Mouse (Mus musculus) adrenal gland, postnatal 25 days (tissue): Measurements from ENCODE around the gene Foxa3. TPM values are rescaled to one million over a fixed set of nuclear protein-coding genes. Genes with fewer than 3 reads are reported as not detected.

Experiments
- DNase-seq: peaks from one replicate; pipeline ENCODE4 v3.0.0; 2021; ENCODE audit warnings: mixed read lengths
- total RNA-seq: library from RNA; stranded (reverse); gene quantifications from 2 replicates; pipeline ENCODE4 v1.2.3, GENCODE M21; 2021

Foxa3 gene
- total RNA-seq, 1 experiment from 2014 or later, result not detected

DNA sequence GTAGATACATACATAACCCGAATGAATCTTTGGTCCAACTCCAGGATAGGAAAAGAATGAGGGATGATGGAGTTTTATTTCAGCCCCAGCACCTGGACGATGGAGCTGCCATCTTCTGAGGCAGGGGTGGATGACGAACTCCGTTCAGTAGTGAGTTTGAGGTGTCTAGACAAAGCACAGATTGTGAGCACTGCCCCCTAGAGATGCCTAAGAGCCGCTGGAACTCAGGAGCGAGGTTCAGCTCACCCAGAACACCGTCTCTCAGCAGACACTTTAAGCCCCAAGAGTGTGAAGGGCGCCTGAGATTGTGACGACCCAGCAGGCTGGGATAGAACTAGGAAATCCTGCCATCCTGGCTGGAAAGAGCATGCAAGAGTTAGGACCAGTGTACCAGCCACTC, 24.5 kb downstream of the Foxa3 start:
- DNase-seq, result no peak

GRCm38 (mm10) chr7:18993036-18993435, 30.3 kb downstream of the Foxa3 start:
- no peak for DNase-seq

DNA sequence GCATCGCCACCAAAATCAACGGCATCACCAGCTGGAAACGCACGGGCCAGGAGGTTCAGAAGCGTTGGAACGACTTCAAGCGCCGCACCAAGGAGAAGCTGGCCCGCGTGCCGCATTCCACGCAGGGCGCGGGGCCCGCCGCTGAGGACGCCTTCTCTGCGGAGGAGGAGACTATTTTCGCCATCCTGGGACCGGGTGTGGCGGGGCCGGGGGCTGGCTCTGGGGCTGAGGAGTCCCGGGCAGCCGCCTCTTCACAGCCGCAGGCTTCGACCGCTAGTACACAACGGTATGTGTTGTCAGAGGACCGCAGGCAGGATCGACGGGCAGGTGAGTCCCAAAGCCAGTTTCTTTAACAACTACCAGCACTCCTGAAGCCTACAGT, 31.1 kb downstream of the Foxa3 start:
- peak; percentile 45 for DNase-seq

- no peak for DNase-seq
These were observed 31.6 kb downstream of the Foxa3 start for GRCm38 (mm10) chr7:18991660-18992293.

- DNase-seq, result peak; percentile 100
These were observed 32.6 kb downstream of the Foxa3 start, which contains the start of gene Mypop for GRCm38 (mm10) chr7:18990601-18991295. Mypop (plus strand) TSS chr7:18991245.

DNA sequence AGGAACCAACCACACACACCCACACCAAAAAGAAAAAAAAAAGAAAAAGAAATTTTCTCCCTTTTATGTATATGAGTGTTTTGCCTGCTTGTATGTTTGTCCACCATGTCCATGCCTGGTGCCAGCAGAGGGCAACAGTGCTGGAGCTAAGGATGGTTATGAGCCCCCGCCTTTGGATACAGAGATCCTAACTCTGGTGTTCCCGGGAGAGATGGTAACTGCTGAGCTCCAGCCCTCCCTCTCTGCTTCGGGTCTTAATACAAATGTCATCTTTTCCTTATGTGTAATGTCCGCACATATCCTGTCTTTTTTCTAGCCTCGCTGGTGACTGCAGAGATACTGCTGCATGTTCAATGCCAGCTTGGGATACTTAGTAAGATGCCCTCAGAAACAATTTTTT, 33.3 kb downstream of the Foxa3 start:
- DNase-seq, result no peak

DNA sequence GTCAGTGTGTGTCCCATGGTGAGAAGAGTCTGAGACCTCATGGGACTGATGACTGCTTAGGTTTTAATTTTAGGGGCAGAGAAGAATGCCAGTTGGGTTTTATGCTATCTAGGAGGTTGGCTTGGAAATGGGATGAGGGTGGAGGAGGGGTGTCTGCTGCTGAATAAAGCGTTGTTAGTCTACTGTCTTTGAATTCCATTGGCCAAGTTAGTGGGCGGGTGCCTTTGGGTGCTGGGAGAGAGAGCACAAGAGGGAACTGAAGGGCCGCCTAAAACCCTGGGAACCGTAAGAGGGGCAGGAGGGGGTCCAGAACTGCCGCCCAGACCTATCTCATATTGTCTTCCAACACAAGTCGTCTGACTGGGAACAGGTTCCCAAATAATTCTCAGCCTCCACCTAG, 34.6 kb downstream of the Foxa3 start:
- DNase-seq, result no peak

- DNase-seq, result no peak
These were observed 35.6 kb downstream of the Foxa3 start for GRCm38 (mm10) chr7:18987747-18988146.

GRCm38 (mm10) chr7:18987100-18987499, 36.2 kb downstream of the Foxa3 start, which contains the start of gene Nanos2:
Nanos2 (plus strand) TSS chr7:18987400.
- DNase-seq, result no peak

GRCm38 (mm10) chr7:18986503-18986902, 36.8 kb downstream of the Foxa3 start:
- peak; percentile 45 for DNase-seq

DNA sequence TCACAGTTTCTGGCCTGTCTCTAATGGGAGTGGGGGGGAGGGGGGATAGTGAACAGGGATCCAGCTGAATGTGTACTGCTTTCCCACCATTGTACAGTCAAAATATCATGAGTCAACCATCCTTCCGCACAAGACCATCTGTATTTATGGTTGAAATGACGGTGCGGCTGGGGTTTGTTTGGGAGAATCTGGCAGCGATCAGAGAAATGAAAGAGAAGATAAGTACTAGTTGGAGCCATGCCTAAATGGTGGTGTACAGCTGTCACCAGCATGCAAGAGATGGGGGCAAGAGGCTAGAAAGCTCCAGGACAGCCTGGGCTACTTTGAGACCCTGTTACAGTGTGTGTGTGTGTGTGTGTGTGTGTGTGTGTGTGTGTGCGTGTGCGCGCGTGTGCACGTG, 45.0 kb downstream of the Foxa3 start:
- DNase-seq, result no peak

DNA sequence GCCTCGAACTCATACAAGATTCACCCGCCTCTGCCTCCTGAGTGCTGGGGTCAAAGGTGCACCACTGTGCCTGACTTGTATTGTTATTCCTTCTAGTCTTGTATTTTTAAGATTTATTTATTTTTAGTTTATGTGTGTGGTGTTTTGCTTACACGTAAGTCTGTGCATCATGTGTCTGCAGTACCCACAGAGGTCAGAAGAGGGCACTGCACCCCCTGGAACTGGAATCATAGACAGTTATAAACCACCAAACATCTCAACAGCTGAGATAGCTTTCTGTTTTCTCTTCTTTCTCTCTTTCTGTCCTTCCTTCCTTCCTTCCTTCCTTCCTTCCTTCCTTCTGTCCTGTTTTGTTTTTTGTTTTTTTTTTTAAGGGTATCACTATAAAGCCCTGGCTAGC, 52.4 kb downstream of the Foxa3 start:
- no peak for DNase-seq

GRCm38 (mm10) chr7:18967603-18968002, 55.7 kb downstream of the Foxa3 start:
- DNase-seq, result no peak

DNA sequence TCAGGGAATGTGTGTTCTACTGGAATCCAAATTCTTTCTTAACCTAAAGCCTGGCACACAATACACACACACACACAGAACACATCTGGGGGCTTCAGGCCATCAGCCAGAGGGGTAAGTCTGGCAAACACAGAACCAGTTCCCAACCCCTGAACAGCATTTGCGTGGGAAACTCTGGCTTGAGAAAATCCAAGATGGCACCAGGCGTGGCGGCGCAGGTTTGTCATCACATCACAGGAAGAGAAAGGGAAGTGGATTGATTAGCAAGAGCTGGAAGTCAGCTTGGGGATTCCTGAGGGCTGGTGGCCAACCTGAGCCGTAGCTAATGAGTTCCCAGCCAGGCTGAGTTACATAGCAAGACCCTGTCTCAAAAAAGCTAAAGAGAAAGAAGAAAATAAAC, 58.0 kb downstream of the Foxa3 start:
- DNase-seq, result no peak

- DNase-seq, result no peak
These were observed 60.0 kb downstream of the Foxa3 start for GRCm38 (mm10) chr7:18963294-18963843.

Other genes with a start within 250 kb of the Foxa3 start
- not detected in 2 replicates for gene Psg19, start 225.0 kb downstream of the Foxa3 start, total RNA-seq
- not detected in 2 replicates for gene Psg17, start 201.9 kb downstream of the Foxa3 start, total RNA-seq
- 5.3 and 7.8 TPM in 2 replicates for gene Mill2, start 183.6 kb downstream of the Foxa3 start, total RNA-seq
- 1.9 and 2.0 TPM in 2 replicates for gene Pglyrp1, start 152.2 kb downstream of the Foxa3 start, total RNA-seq
- gene Ccdc61, start 113.1 kb downstream of the Foxa3 start, total RNA-seq, result 16.5 and 20.8 TPM in 2 replicates
- 4.9 and 6.2 TPM in 2 replicates for gene Nova2, start 97.7 kb downstream of the Foxa3 start, total RNA-seq
- gene Nanos2, start 36.1 kb downstream of the Foxa3 start, total RNA-seq, result not detected in 2 replicates
- 10.9 and 13.0 TPM in 2 replicates for gene Mypop, start 32.3 kb downstream of the Foxa3 start, total RNA-seq
- 45.8 and 48.3 TPM in 2 replicates for gene Irf2bp1, start 19.5 kb downstream of the Foxa3 start, total RNA-seq
- gene Sympk, start 839 bp upstream of the Foxa3 start, total RNA-seq, result 120 and 126 TPM in 2 replicates
- not detected in 2 replicates for gene Rsph6a, start 31.2 kb upstream of the Foxa3 start, total RNA-seq
- 53.1 and 64.1 TPM in 2 replicates for gene Dmwd, start 52.7 kb upstream of the Foxa3 start, total RNA-seq
- gene Dmpk, start 60.3 kb upstream of the Foxa3 start, total RNA-seq, result 106 and 114 TPM in 2 replicates
- gene Six5, start 71.1 kb upstream of the Foxa3 start, total RNA-seq, result 21.8 and 26.1 TPM in 2 replicates
- gene Gm4969, start 94.8 kb upstream of the Foxa3 start, total RNA-seq, result 0.09 TPM in 1 of 2 replicates, not detected in the other
- 11.7 and 15.1 TPM in 2 replicates for gene Fbxo46, start 96.3 kb upstream of the Foxa3 start, total RNA-seq
- 15.4 and 20.3 TPM in 2 replicates for gene Qpctl, start 125.8 kb upstream of the Foxa3 start, total RNA-seq
- gene Snrpd2, start 126.2 kb upstream of the Foxa3 start, total RNA-seq, result 90.5 and 99.0 TPM in 2 replicates
- gene Gipr, start 142.6 kb upstream of the Foxa3 start, total RNA-seq, result 0.27 and 0.43 TPM in 2 replicates
- gene Eml2, start 152.9 kb upstream of the Foxa3 start, total RNA-seq, result 36.3 and 66.2 TPM in 2 replicates
- 6.2 and 7.5 TPM in 2 replicates for gene Gpr4, start 189.0 kb upstream of the Foxa3 start, total RNA-seq
- gene Opa3, start 204.8 kb upstream of the Foxa3 start, total RNA-seq, result 26.9 and 30.6 TPM in 2 replicates
- gene Vasp, start 248.3 kb upstream of the Foxa3 start, total RNA-seq, result 47.4 and 61.4 TPM in 2 replicates